Mouse (Mus musculus) left cerebral cortex, adult 2 months (tissue): ENCODE measurements around the gene Brd7. TPM values are rescaled to one million over a fixed set of nuclear protein-coding genes. Genes with fewer than 3 reads are reported as not detected.

Source experiments
- DNase-seq, 2 experiments: peaks; one replicate each; pipeline ENCODE4 v3.0.0; 2021 to 2022; ENCODE audit warnings: low spot score in 2 of 2, mixed read lengths in 1 of 2; ENCODE audit errors: extremely low spot score in 1 of 2
- H3K27ac ChIP-seq: fragments of 200-600 bp; 2 replicates; pipeline ENCODE4 v1.8.1; 2022
- H3K4me3 ChIP-seq: fragments of 200-600 bp; 2 replicates; pipeline ENCODE4 v1.8.1; 2022
- CTCF ChIP-seq: fragments of 200-600 bp; IDR thresholded peaks from 2 replicates; pipeline ENCODE4 v1.8.1; 2022; ENCODE audit warnings: antibody characterized with exemption, mild to moderate bottlenecking, moderate library complexity
- intact Hi-C: fragments of 180-260 bp; cut with DNase I; formaldehyde crosslinking; loops from one replicate; pipeline ENCODE4 v1.15.1; 2025
- total RNA-seq, 2 experiments: library from RNA; stranded (reverse); gene quantifications; 2 replicates each; pipeline ENCODE4 v1.2.3; 2021

Gene Brd7
- total RNA-seq, 2 experiments from 2014 or later, result 45.6 to 57.3 TPM

- TF ChIP-seq CTCF, result no peak
- intact Hi-C loops, result loop anchor here (5.0 to 10.0 kb wide), 2 partner anchors 70 to 403 kb away; partner anchors contain the start of gene Adcy7
- no peak overlapping the region for H3K27ac ChIP-seq
- DNase-seq, result no peak
- H3K4me3 ChIP-seq, result no peak overlapping the region
These were observed 20.0 kb downstream of the Brd7 start for GRCm38 (mm10) chr8:88342026-88342425.

- Histone ChIP-seq H3K27ac (no peak overlapping the region), H3K4me3 (no peak overlapping the region)
- intact Hi-C loops, result loop anchor here (5.0 to 10.0 kb wide), 3 partner anchors 68 to 405 kb away; partner anchors contain the start of gene Adcy7
- DNase-seq, result no peak
- no peak for TF ChIP-seq CTCF
These were observed 21.9 kb downstream of the Brd7 start for GRCm38 (mm10) chr8:88339887-88340695.

- intact Hi-C loops, result loop anchor here (10.0 kb wide), 1 partner anchor 174 kb away; no protein-coding TSS in a partner anchor
- Histone ChIP-seq H3K4me3 (no peak overlapping the region), H3K27ac (no peak overlapping the region)
- DNase-seq, result no peak
- TF ChIP-seq CTCF, result no peak
These were observed 22.8 kb downstream of the Brd7 start for GRCm38 (mm10) chr8:88339221-88339620.

- no peak overlapping the region for H3K4me3 ChIP-seq
- intact Hi-C loops, result loop anchor here (10.0 kb wide), 1 partner anchor 170 kb away; no protein-coding TSS in a partner anchor
- no peak for DNase-seq
- H3K27ac ChIP-seq, result no peak overlapping the region
- TF ChIP-seq CTCF, result no peak
These were observed 27.0 kb downstream of the Brd7 start for GRCm38 (mm10) chr8:88334975-88335374.

- no peak overlapping the region for H3K27ac ChIP-seq
- H3K4me3 ChIP-seq, result no peak overlapping the region
- TF ChIP-seq CTCF, result no peak
- no peak for DNase-seq
- intact Hi-C loops, result loop anchor here (10.0 kb wide), 1 partner anchor 170 kb away; no protein-coding TSS in a partner anchor
These were observed 27.6 kb downstream of the Brd7 start for GRCm38 (mm10) chr8:88334384-88334783.

- no peak for DNase-seq
- TF ChIP-seq CTCF, result no peak
- Histone ChIP-seq H3K27ac (no peak overlapping the region), H3K4me3 (no peak overlapping the region)
- intact Hi-C loops, result loop anchor here (2.0 to 10.0 kb wide), 2 partner anchors 30 to 166 kb away; no protein-coding TSS in a partner anchor
These were observed 31.2 kb downstream of the Brd7 start for GRCm38 (mm10) chr8:88330816-88331215.

GRCm38 (mm10) chr8:88328689-88329088, 33.3 kb downstream of the Brd7 start:
- no peak for TF ChIP-seq CTCF
- Histone ChIP-seq H3K27ac (no peak overlapping the region), H3K4me3 (no peak overlapping the region)
- intact Hi-C loops, result no loop called here
- no peak for DNase-seq

GRCm38 (mm10) chr8:88326328-88326727, 35.7 kb downstream of the Brd7 start:
- Histone ChIP-seq H3K4me3 (no peak overlapping the region), H3K27ac (no peak overlapping the region)
- intact Hi-C loops, result no loop called here
- DNase-seq, result no peak
- TF ChIP-seq CTCF, result no peak

GRCm38 (mm10) chr8:88325795-88326194, 36.2 kb downstream of the Brd7 start:
- no peak for TF ChIP-seq CTCF
- no peak for DNase-seq
- no peak overlapping the region for H3K4me3 ChIP-seq
- intact Hi-C loops, result no loop called here
- H3K27ac ChIP-seq, result no peak overlapping the region

- Histone ChIP-seq H3K4me3 (no peak overlapping the region), H3K27ac (no peak overlapping the region)
- intact Hi-C loops, result no loop called here
- DNase-seq, result no peak
- no peak for TF ChIP-seq CTCF
These were observed 36.7 kb downstream of the Brd7 start for GRCm38 (mm10) chr8:88325251-88325650.

GRCm38 (mm10) chr8:88324760-88325159, 37.2 kb downstream of the Brd7 start:
- intact Hi-C loops, result no loop called here
- H3K4me3 ChIP-seq, result no peak overlapping the region
- no peak overlapping the region for H3K27ac ChIP-seq
- DNase-seq, result no peak
- no peak for TF ChIP-seq CTCF

- Histone ChIP-seq H3K27ac (no peak overlapping the region), H3K4me3 (no peak overlapping the region)
- DNase-seq, result no peak
- intact Hi-C loops, result no loop called here
- no peak for TF ChIP-seq CTCF
These were observed 38.5 kb downstream of the Brd7 start for GRCm38 (mm10) chr8:88323523-88323922.
